Mouse (Mus musculus) midbrain, postnatal 0 days (tissue): ENCODE data around the gene Maml3. TPM values are rescaled to one million over a fixed set of nuclear protein-coding genes. Genes with fewer than 3 reads are reported as not detected.

Source experiments
- ATAC-seq: fragments of 200-750 bp; cut with Nextera tagmentation; 2 replicates; pipeline ENCODE4 v1.8.0; 2017; ENCODE audit warnings: moderate number of reproducible peaks, mild to moderate bottlenecking, moderate TSS enrichment, moderate library complexity; ENCODE audit not compliant: low FRiP score
- DNase-seq: peaks from one replicate; pipeline ENCODE4 v3.0.0-alpha.2; 2015; ENCODE audit warnings: low spot score
- H3K27ac ChIP-seq: fragments of 300-500 bp; sonication (generic); 2 replicates; pipeline ENCODE4 v1.5.1; 2014; ENCODE audit warnings: low read depth, mild to moderate bottlenecking, low read length, mixed read lengths
- H3K27me3 ChIP-seq: fragments of 300-500 bp; sonication (generic); 2 replicates; pipeline ENCODE4 v1.6.1; 2014; ENCODE audit warnings: low read length, control low read depth, mixed read lengths; ENCODE audit not compliant: insufficient read depth
- H3K36me3 ChIP-seq: fragments of 300-500 bp; sonication (generic); 2 replicates; pipeline ENCODE4 v1.6.1; 2014; ENCODE audit warnings: low read length, control low read depth, mixed read lengths; ENCODE audit not compliant: insufficient read depth
- H3K4me1 ChIP-seq: fragments of 300-500 bp; sonication (generic); 2 replicates; pipeline ENCODE4 v1.6.1; 2014; ENCODE audit warnings: mild to moderate bottlenecking, control low read depth, antibody characterized with exemption, low read length, mixed read lengths; ENCODE audit not compliant: insufficient read depth
- H3K4me2 ChIP-seq: fragments of 300-500 bp; sonication (generic); 2 replicates; pipeline ENCODE4 v1.6.1; 2014; ENCODE audit warnings: low read depth, mild to moderate bottlenecking, low read length, mixed read lengths; ENCODE audit not compliant: poor library complexity, severe bottlenecking
- H3K4me3 ChIP-seq: fragments of 300-500 bp; sonication (generic); 2 replicates; pipeline ENCODE4 v1.5.1; 2014; ENCODE audit warnings: low read depth, mild to moderate bottlenecking, low read length, moderate library complexity
- H3K9ac ChIP-seq: fragments of 300-500 bp; sonication (generic); replicated peaks from 2 replicates; pipeline ENCODE4 v1.6.1; 2014; ENCODE audit warnings: mild to moderate bottlenecking, low read length, moderate library complexity, mixed read lengths; ENCODE audit not compliant: poor library complexity, severe bottlenecking
- H3K9me3 ChIP-seq: fragments of 300-500 bp; sonication (generic); 2 replicates; pipeline ENCODE4 v1.6.1; 2016; ENCODE audit warnings: low read length, control low read depth
- CTCF ChIP-seq: IDR thresholded peaks from 2 replicates; pipeline ENCODE4 v1.5.1; 2016; ENCODE audit warnings: antibody characterized with exemption, mild to moderate bottlenecking
- WGBS: fragments of 180-500 bp; shearing (Covaris S2); extraction: QIAGEN DNeasy Blood & Tissue Kit; methylation state at CpG from one replicate; pipeline ENCODE4 v1.1.7; 2014; 5-methylcytosine and 5-hydroxymethylcytosine counted together
- polyA plus RNA-seq: library from polyadenylated mRNA; unstranded; fragments of >200 nt; fragmentation: Nextera tagmentation; extraction: Ambion mirVana; gene quantifications from 2 replicates; pipeline ENCODE4 v1.2.1, GENCODE M21; 2015
- total RNA-seq: library from RNA; depleted of rRNA; stranded (reverse); fragments of >200 nt; gene quantifications from 2 replicates; pipeline ENCODE4 v1.2.3, GENCODE M21; 2014

The Maml3 gene
- total and polyA plus RNA-seq, 2 experiments from 2014 or later = 3.9 to 20.2 TPM

DNA sequence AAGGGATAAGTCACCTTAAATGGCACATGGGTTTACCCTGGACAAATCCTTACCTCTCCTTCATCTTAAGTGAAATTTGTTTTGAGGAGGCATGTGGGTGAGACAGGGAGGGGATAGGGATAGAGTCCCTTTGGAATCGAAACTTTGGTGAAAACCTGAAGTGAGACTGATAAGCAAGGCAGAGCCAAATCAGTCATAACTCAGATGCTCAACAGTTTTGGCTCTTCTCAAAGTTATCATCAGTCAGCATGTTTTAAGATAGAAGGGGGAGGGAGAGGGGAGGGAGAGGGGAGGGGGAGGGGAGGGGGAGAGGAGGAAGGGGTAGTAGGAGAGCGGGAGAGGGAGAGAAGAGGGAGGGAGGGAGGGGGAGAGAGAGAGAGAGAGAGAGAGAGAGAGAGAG lies 223.5 kb downstream of the Maml3 start:
- 79% methylated on average over 2 of the region's 2 CpGs for WGBS
- ATAC-seq = no peak

DNA sequence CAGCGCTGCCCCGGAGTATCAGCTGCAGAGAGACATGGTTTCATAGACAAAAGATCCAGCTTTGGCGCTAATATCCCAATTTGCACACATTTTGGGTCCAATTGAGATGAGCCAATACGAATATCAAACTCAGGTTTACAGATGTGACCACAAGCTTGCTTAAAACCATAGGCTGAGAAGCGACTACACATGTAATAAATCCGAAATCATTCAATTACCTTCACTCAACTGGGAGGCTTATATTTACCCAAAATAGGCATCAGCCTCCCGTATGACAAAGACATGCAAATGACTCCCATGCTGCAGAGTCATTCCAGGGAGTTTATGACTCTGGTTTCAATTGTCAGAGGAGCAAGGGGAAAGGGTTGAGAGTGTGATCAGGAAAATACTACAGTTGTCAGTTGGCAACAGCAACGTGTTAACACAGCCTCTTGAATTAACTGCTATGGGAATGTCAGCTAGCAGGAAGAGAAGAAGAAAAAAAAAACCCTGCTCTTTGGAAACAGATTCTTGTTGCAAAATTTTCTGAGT lies 224.3 kb downstream of the Maml3 start:
- 0 out of 2 replicates have a peak overlapping the region, but pooled peaks have one; percentile 29 for H3K9ac ChIP-seq

More for the DNA sequence above, 223.5 kb downstream of the Maml3 start:
- DNase-seq = no peak
- Histone ChIP-seq H3K4me2 (no peak overlapping the region), H3K4me3 (no peak overlapping the region), H3K36me3 (no peaks in the 10 kb centered on the region), H3K4me1 (peaks cover 5% of the 10 kb centered on the region; the same call in 1 of the 2 replicates), H3K9me3 (no peaks in the 10 kb centered on the region), H3K9ac (no peak overlapping the region), H3K27ac (no peak overlapping the region), H3K27me3 (no peaks in the 10 kb centered on the region)
- no peak for TF ChIP-seq CTCF

DNA sequence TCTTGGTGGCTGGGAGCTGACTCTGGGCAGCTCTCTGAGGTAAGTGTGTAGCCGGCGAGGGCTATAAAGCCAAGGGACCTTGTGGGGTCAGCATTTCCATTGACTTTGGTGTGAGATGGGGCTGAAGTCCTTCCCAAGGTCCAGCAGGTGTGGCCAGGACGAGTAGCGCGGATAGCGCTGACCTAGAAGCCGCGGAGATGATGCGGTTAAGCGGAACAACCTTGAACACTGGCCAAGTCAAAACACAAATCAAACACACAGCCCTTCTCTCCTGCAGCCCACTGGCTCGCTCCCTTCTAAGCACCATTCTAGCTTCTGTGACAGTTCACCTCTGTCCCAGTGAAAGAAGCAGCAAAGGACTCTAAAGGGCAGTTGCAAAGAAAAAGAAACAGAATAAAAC lies 225.7 kb downstream of the Maml3 start:
- DNase-seq (no peak), ATAC-seq (no peak)
- Histone ChIP-seq H3K9me3 (no peaks in the 10 kb centered on the region), H3K4me1 (peaks cover 8% of the 10 kb centered on the region; the same call in 1 of the 2 replicates), H3K4me2 (no peak overlapping the region), H3K36me3 (no peaks in the 10 kb centered on the region), H3K27ac (no peak overlapping the region), H3K9ac (no peak overlapping the region), H3K27me3 (no peaks in the 10 kb centered on the region), H3K4me3 (no peak overlapping the region)
- TF ChIP-seq CTCF = no peak
- WGBS = 90% methylated on average over 11 of the region's 11 CpGs

More for the DNA sequence above, 224.3 kb downstream of the Maml3 start:
- Histone ChIP-seq H3K4me2 (no peak overlapping the region), H3K27ac (peak overlapping the region; percentile 55; the same call in 1 of the 2 replicates), H3K36me3 (no peaks in the 10 kb centered on the region), H3K4me3 (no peak overlapping the region), H3K4me1 (peaks cover 5% of the 10 kb centered on the region; the same call in 1 of the 2 replicates), H3K9me3 (no peaks in the 10 kb centered on the region), H3K27me3 (no peaks in the 10 kb centered on the region)
- WGBS = 34% methylated on average over 8 of the region's 8 CpGs
- TF ChIP-seq CTCF = no peak
- DNase-seq (no peak), ATAC-seq (no peak)

DNA sequence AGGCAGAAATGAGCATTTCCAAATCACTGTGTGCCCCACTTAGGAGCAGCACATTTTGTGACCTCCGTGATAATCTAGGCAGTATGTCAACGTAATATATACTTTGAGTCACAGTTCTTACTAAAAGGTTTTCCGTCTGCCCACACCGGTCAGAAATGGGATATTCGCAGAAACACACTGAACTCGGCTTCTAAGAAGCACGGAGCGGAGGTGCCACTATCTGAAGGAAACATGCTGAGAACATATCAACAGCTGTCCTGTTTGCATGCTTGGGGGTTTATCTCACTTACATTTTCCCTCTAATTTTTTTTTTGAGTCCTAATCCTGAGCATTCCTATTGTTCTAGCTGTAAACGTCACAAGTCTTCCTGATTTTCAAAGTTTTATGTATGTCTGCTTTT lies 226.3 kb downstream of the Maml3 start:
- Histone ChIP-seq H3K9ac (no peak overlapping the region), H3K4me1 (peaks cover 9% of the 10 kb centered on the region; the same call in 1 of the 2 replicates), H3K4me3 (no peak overlapping the region), H3K9me3 (no peaks in the 10 kb centered on the region), H3K36me3 (no peaks in the 10 kb centered on the region), H3K27me3 (no peaks in the 10 kb centered on the region), H3K4me2 (no peak overlapping the region), H3K27ac (no peak overlapping the region)
- ATAC-seq (no peak), DNase-seq (no peak)
- WGBS = 87% methylated on average over 9 of the region's 9 CpGs
- TF ChIP-seq CTCF = no peak

DNA sequence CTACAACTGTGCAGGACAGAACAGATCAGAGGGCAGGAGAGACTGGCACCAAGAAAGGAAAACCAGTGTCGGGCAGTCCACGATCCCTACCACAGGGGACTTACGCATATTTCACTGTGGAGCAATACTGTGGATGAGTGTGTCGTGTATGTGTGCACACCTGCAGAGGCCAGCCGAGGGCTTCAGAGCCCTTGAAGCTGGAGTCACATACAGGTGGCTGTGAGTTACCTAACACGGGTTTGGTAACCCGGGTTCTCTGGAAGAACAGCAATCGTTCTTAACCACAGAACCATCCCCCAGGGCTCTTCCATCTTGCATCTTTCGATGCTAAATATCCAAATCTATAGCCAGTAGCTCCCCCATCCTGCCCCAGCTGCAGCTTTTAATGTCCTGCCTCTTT lies 228.1 kb downstream of the Maml3 start:
- DNase-seq (no peak), ATAC-seq (no peak)
- H3K9ac ChIP-seq = no peak overlapping the region
- H3K27me3 ChIP-seq = no peaks in the 10 kb centered on the region
- no peak overlapping the region for H3K4me2 ChIP-seq
- no peaks in the 10 kb centered on the region for H3K9me3 ChIP-seq
- 92% methylated on average over 9 of the region's 9 CpGs for WGBS
- no peak overlapping the region for H3K4me3 ChIP-seq
- H3K27ac ChIP-seq = no peak overlapping the region
- H3K36me3 ChIP-seq = no peaks in the 10 kb centered on the region
- TF ChIP-seq CTCF = no peak
- H3K4me1 ChIP-seq = peaks cover 9% of the 10 kb centered on the region; the same call in 1 of the 2 replicates

DNA sequence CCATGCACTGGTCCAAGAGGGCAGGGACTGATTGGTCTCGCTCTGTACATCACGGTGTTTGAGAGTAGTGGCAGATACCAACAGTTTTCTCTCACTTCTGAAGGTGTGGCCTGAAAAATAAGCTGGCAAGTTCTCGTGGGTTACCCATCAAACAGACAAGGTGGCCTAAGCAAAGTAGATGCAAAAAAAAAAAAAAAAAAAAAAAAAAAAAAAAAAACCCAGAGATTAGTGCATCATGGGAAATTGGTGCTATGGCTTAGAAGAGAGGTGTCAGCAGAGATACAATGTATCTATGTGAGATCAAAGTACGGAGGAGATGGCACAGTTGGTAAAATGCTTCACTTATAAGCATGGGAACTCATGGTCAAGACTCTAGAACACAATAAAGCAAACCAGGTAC lies 229.2 kb downstream of the Maml3 start:
- ATAC-seq (no peak), DNase-seq (no peak)
- Histone ChIP-seq H3K27me3 (no peaks in the 10 kb centered on the region), H3K4me1 (peaks cover 9% of the 10 kb centered on the region; the same call in 1 of the 2 replicates), H3K4me3 (no peak overlapping the region), H3K9me3 (no peaks in the 10 kb centered on the region), H3K4me2 (no peak overlapping the region), H3K36me3 (no peaks in the 10 kb centered on the region), H3K9ac (no peak overlapping the region), H3K27ac (no peak overlapping the region)
- WGBS = 85% methylated on average over 4 of the region's 4 CpGs
- no peak for TF ChIP-seq CTCF
